Mouse (Mus musculus): ENCODE data around the gene Olfr623. TPM values are rescaled to one million over a fixed set of nuclear protein-coding genes. Genes with fewer than 3 reads are reported as not detected.

Gene Olfr623
- not detected in 2 replicates for polyA plus RNA-seq (2016; fragmentation: Nextera tagmentation; extraction: Ambion mirVana)

DNA sequence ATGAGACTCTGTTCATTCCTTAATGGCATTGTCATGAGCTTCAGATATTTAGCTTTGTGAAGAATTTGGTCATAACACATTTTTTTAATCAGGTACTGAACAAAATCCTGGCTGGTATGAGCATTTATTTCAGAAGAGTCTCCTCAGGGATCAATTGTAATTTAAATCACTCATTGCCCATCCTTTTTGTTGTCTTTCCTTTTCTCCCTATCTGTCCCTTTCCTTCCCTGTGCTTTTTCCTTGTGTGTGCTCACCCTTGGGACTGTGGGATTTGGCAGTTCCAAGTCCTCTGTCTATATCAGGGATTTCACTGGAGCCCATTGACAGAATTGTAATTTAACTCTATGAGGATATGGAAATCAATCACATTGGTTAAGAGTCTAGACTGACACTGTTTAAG, at the start of gene Olfr623:
Gene Olfr623 (minus strand): TSS at position 101 of the 400 bp plus-strand sequence.
- Histone ChIP-seq H3K27ac (no peak within 1 kb of the TSS), H3K4me3 (no peak within 1 kb of the TSS), H3K4me1 (no peaks in the 10 kb centered on the region), H3K9me3 (no peaks in the 10 kb centered on the region), H3K36me3 (replicated peaks) (no peaks in the 10 kb centered on the region), H3K27me3 (ENCODE audit: poor library complexity, severe bottlenecking) (no peaks in the 10 kb centered on the region)
- DNase-seq (ENCODE audit: extremely low spot score, low spot score), result no peak

DNA sequence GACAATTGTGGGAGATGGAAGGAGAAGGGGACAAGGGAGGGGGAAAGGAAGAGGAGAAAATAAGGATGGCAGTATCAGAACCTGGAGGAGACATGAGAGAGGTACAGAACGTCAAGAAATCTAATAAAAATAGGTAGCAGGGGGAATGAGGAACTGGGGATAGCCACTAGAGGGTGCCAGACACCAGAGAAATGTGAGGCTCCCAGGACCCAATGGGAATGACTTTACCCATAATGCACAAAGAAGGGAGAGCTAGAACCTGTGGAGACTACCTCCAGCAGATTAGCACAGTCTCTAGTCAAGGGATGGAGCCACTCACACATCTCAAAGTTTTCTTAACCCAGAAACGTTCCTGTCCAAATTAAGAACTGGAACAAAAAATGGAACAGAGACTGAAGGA, 48.5 kb upstream of the Olfr623 start:
- Histone ChIP-seq H3K36me3 (replicated peaks) (no peaks in the 10 kb centered on the region), H3K27me3 (ENCODE audit: poor library complexity, severe bottlenecking) (no peaks in the 10 kb centered on the region), H3K27ac (no peak overlapping the region), H3K4me1 (no peaks in the 10 kb centered on the region), H3K9me3 (no peaks in the 10 kb centered on the region), H3K4me3 (no peak overlapping the region)
- WGBS, result 39% methylated on average over 2 of the region's 2 CpGs
- no peak for DNase-seq (ENCODE audit: extremely low spot score, low spot score)

- H3K9me3 ChIP-seq, result no peaks in the 10 kb centered on the region
- H3K27me3 ChIP-seq (ENCODE audit: poor library complexity, severe bottlenecking), result no peaks in the 10 kb centered on the region
- no peaks in the 10 kb centered on the region for H3K36me3 ChIP-seq (replicated peaks)
- no peak for DNase-seq (ENCODE audit: extremely low spot score, low spot score)
- no peak overlapping the region for H3K27ac ChIP-seq
- WGBS, result 94% methylated on average over 4 of the region's 4 CpGs
- no peak overlapping the region for H3K4me3 ChIP-seq
- H3K4me1 ChIP-seq, result no peaks in the 10 kb centered on the region
Measured at GRCm38 (mm10) chr7:103699469-103699868, 36.0 kb upstream of the Olfr623 start.

DNA sequence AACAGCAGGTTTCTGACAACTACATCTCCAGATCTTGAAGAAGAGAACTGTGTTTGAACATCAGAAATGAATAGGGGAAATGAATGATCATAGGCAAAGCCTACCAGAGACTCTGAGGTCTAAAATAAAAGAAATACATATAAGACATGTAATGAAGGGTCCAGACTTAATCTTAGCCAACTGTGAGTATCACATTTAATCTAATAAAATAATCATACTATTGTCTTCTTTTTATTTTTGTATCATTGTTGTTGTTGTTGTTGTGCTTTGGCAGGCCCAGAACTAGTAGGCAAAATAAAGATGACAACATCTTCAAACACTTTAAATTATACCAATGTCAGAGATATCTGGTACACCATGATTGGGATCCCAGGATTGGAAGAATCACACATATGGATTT, 18.9 kb upstream of the Olfr623 start, which contains the start of gene Olfr625-ps1:
Gene Olfr625-ps1 (plus strand): TSS at position 301 of the 400 bp plus-strand sequence.
- Histone ChIP-seq H3K27me3 (ENCODE audit: poor library complexity, severe bottlenecking) (no peaks in the 10 kb centered on the region), H3K27ac (no peak within 1 kb of the TSS), H3K4me1 (no peaks in the 10 kb centered on the region), H3K4me3 (no peak within 1 kb of the TSS), H3K36me3 (replicated peaks) (no peaks in the 10 kb centered on the region), H3K9me3 (no peaks in the 10 kb centered on the region)
- DNase-seq (ENCODE audit: extremely low spot score, low spot score), result no peak

GRCm38 (mm10) chr7:103671091-103671490, 7.6 kb upstream of the Olfr623 start, which contains the start of gene Olfr624:
Gene Olfr624, minus strand, starts transcription at chr7:103671191.
- whole genome bisulfite sequencing, result 95% methylated on average over 2 of the region's 2 CpGs
- no peak for DNase-seq (ENCODE audit: extremely low spot score, low spot score)

DNA sequence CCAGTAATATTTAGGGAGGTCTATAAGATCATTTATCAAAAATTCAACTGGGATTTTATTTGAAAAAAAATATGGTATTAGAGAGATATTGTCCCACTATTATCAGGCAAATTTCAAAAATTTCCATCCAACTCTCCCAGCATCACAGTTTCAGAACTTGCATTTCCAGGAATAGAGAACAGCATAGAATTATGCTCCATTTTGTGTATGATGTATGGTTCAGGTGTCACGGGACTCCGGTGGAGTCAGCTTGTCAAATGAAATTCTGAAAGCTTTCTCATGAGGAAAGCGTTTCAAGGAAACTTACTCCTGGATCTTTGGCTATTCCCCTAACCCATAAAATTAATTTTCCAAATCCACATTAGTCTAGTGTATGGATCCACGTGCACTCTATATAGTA, 19.4 kb downstream of the Olfr623 start:
- Histone ChIP-seq H3K4me3 (no peak overlapping the region), H3K9me3 (no peaks in the 10 kb centered on the region), H3K27me3 (ENCODE audit: poor library complexity, severe bottlenecking) (no peaks in the 10 kb centered on the region), H3K27ac (no peak overlapping the region), H3K4me1 (no peaks in the 10 kb centered on the region), H3K36me3 (replicated peaks) (no peaks in the 10 kb centered on the region)
- WGBS, result 92% methylated on average over 4 of the region's 4 CpGs
- DNase-seq (ENCODE audit: extremely low spot score, low spot score), result no peak

More at GRCm38 (mm10) chr7:103671091-103671490, 7.6 kb upstream of the Olfr623 start, which contains the start of gene Olfr624:
- Histone ChIP-seq H3K27me3 (ENCODE audit: poor library complexity, severe bottlenecking) (no peaks in the 10 kb centered on the region), H3K9me3 (no peaks in the 10 kb centered on the region), H3K27ac (no peak within 1 kb of the TSS), H3K4me3 (no peak within 1 kb of the TSS), H3K36me3 (replicated peaks) (no peaks in the 10 kb centered on the region), H3K4me1 (no peaks in the 10 kb centered on the region)

DNA sequence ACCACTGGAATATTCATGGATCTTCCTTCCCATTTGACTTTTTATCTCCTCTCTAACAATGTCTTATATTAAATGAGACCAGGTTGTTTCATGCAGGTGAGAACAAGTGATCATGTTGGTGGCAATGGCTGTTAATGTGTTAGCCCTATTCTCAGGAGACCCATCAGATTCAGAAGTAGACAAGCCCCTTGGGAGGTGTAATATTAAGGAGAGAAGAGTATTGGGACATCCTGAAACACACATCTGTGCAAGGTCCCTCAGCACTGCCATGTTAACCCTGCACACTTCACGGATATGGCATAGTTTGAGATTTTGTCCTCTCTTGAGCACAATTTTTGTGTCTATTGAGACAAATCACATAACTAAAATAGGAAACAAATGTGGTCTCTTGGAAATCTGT, 20.9 kb downstream of the Olfr623 start, which contains the start of gene Olfr622:
Gene Olfr622 (minus strand): TSS at position 101 of the 400 bp plus-strand sequence.
- Histone ChIP-seq H3K4me3 (no peak within 1 kb of the TSS), H3K9me3 (no peaks in the 10 kb centered on the region), H3K27me3 (ENCODE audit: poor library complexity, severe bottlenecking) (no peaks in the 10 kb centered on the region), H3K36me3 (replicated peaks) (no peaks in the 10 kb centered on the region), H3K27ac (no peak within 1 kb of the TSS), H3K4me1 (no peaks in the 10 kb centered on the region)
- no peak for DNase-seq (ENCODE audit: extremely low spot score, low spot score)
- 83% methylated on average over 1 of the region's 1 CpGs for WGBS

DNA sequence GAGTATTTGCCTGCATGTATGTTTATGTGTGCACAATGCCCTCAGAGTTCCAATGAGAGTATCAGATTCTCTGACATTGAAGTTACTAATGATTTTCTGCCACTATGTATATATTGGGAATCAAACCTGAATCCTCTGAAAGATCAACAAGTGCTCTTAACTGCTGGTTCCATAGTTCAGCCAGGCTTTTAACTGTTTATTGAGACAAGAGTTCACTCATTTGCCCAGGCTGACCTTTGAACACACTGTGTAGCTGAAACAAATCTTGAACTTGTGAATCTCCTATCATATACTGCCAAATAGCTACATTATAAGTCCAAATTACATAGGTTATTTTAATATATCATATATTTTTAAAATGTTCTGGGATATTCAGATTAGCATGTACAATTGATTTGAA, 26.7 kb downstream of the Olfr623 start:
- H3K4me1 ChIP-seq, result no peaks in the 10 kb centered on the region
- no peak for DNase-seq (ENCODE audit: extremely low spot score, low spot score)

GRCm38 (mm10) chr7:103612434-103612833, 51.1 kb downstream of the Olfr623 start, which contains the start of gene Olfr620:
Gene Olfr620, minus strand, starts transcription at chr7:103612534.
- no peak for DNase-seq (ENCODE audit: extremely low spot score, low spot score)
- Histone ChIP-seq H3K4me3 (no peak within 1 kb of the TSS), H3K36me3 (replicated peaks) (no peaks in the 10 kb centered on the region), H3K27me3 (ENCODE audit: poor library complexity, severe bottlenecking) (no peaks in the 10 kb centered on the region), H3K9me3 (no peaks in the 10 kb centered on the region), H3K4me1 (no peaks in the 10 kb centered on the region), H3K27ac (no peak within 1 kb of the TSS)
- WGBS, result 71% methylated on average over 2 of the region's 2 CpGs

More for the DNA sequence above, 26.7 kb downstream of the Olfr623 start:
- H3K27me3 ChIP-seq (ENCODE audit: poor library complexity, severe bottlenecking), result no peaks in the 10 kb centered on the region
- no peaks in the 10 kb centered on the region for H3K36me3 ChIP-seq (replicated peaks)
- H3K4me3 ChIP-seq, result no peak overlapping the region
- no peak overlapping the region for H3K27ac ChIP-seq
- H3K9me3 ChIP-seq, result no peaks in the 10 kb centered on the region

Other genes with a start within 250 kb of the Olfr623 start
- not detected in 2 replicates for gene Usp17lc, start 248.6 kb downstream of the Olfr623 start, polyA plus RNA-seq (2016; fragmentation: Nextera tagmentation; extraction: Ambion mirVana)
- not detected in 2 replicates for gene Olfr605, start 218.3 kb downstream of the Olfr623 start, polyA plus RNA-seq (2016; fragmentation: Nextera tagmentation; extraction: Ambion mirVana)
- not detected in 2 replicates for gene Olfr606, start 214.7 kb downstream of the Olfr623 start, polyA plus RNA-seq (2016; fragmentation: Nextera tagmentation; extraction: Ambion mirVana)
- gene Olfr607, start 199.5 kb downstream of the Olfr623 start, polyA plus RNA-seq (2016; fragmentation: Nextera tagmentation; extraction: Ambion mirVana), result not detected in 2 replicates
- not detected in 2 replicates for gene Olfr608, start 193.8 kb downstream of the Olfr623 start, polyA plus RNA-seq (2016; fragmentation: Nextera tagmentation; extraction: Ambion mirVana)
- not detected in 2 replicates for gene Olfr609, start 165.6 kb downstream of the Olfr623 start, polyA plus RNA-seq (2016; fragmentation: Nextera tagmentation; extraction: Ambion mirVana)
- not detected in 2 replicates for gene Olfr610, start 151.6 kb downstream of the Olfr623 start, polyA plus RNA-seq (2016; fragmentation: Nextera tagmentation; extraction: Ambion mirVana)
- not detected in 2 replicates for gene Olfr611, start 142.9 kb downstream of the Olfr623 start, polyA plus RNA-seq (2016; fragmentation: Nextera tagmentation; extraction: Ambion mirVana)
- gene Olfr612, start 121.0 kb downstream of the Olfr623 start, polyA plus RNA-seq (2016; fragmentation: Nextera tagmentation; extraction: Ambion mirVana), result not detected in 2 replicates
- gene Olfr613, start 115.6 kb downstream of the Olfr623 start, polyA plus RNA-seq (2016; fragmentation: Nextera tagmentation; extraction: Ambion mirVana), result not detected in 2 replicates
- gene Olfr615, start 107.6 kb downstream of the Olfr623 start, polyA plus RNA-seq (2016; fragmentation: Nextera tagmentation; extraction: Ambion mirVana), result not detected in 2 replicates
- not detected in 2 replicates for gene Olfr616, start 94.6 kb downstream of the Olfr623 start, polyA plus RNA-seq (2016; fragmentation: Nextera tagmentation; extraction: Ambion mirVana)
- gene Olfr617, start 90.6 kb downstream of the Olfr623 start, polyA plus RNA-seq (2016; fragmentation: Nextera tagmentation; extraction: Ambion mirVana), result not detected in 2 replicates
- not detected in 2 replicates for gene Olfr618, start 73.6 kb downstream of the Olfr623 start, polyA plus RNA-seq (2016; fragmentation: Nextera tagmentation; extraction: Ambion mirVana)
- not detected in 2 replicates for gene Olfr619, start 63.1 kb downstream of the Olfr623 start, polyA plus RNA-seq (2016; fragmentation: Nextera tagmentation; extraction: Ambion mirVana)
- not detected in 2 replicates for gene Olfr620, start 51.2 kb downstream of the Olfr623 start, polyA plus RNA-seq (2016; fragmentation: Nextera tagmentation; extraction: Ambion mirVana)
- not detected in 2 replicates for gene Olfr622, start 21.0 kb downstream of the Olfr623 start, polyA plus RNA-seq (2016; fragmentation: Nextera tagmentation; extraction: Ambion mirVana)
- gene Olfr624, start 7.5 kb upstream of the Olfr623 start, polyA plus RNA-seq (2016; fragmentation: Nextera tagmentation; extraction: Ambion mirVana), result 0.04 TPM in 2 replicates
- gene Olfr625-ps1, start 19.0 kb upstream of the Olfr623 start, polyA plus RNA-seq (2016; fragmentation: Nextera tagmentation; extraction: Ambion mirVana), result not detected in 2 replicates
- gene Olfr243, start 51.0 kb upstream of the Olfr623 start, polyA plus RNA-seq (2016; fragmentation: Nextera tagmentation; extraction: Ambion mirVana), result not detected in 2 replicates
- not detected in 2 replicates for gene Olfr628, start 66.7 kb upstream of the Olfr623 start, polyA plus RNA-seq (2016; fragmentation: Nextera tagmentation; extraction: Ambion mirVana)
- gene Olfr629, start 81.2 kb upstream of the Olfr623 start, polyA plus RNA-seq (2016; fragmentation: Nextera tagmentation; extraction: Ambion mirVana), result not detected in 2 replicates
- not detected in 2 replicates for gene Olfr630, start 93.6 kb upstream of the Olfr623 start, polyA plus RNA-seq (2016; fragmentation: Nextera tagmentation; extraction: Ambion mirVana)
- gene Olfr69, start 107.9 kb upstream of the Olfr623 start, polyA plus RNA-seq (2016; fragmentation: Nextera tagmentation; extraction: Ambion mirVana), result not detected in 2 replicates
- gene Olfr68, start 116.0 kb upstream of the Olfr623 start, polyA plus RNA-seq (2016; fragmentation: Nextera tagmentation; extraction: Ambion mirVana), result not detected in 2 replicates
- gene Olfr67, start 128.1 kb upstream of the Olfr623 start, polyA plus RNA-seq (2016; fragmentation: Nextera tagmentation; extraction: Ambion mirVana), result not detected in 2 replicates
- gene Hbb-bt, start 150.3 kb upstream of the Olfr623 start, polyA plus RNA-seq (2016; fragmentation: Nextera tagmentation; extraction: Ambion mirVana), result 183 and 303 TPM in 2 replicates
- gene Hbb-bs, start 164.4 kb upstream of the Olfr623 start, polyA plus RNA-seq (2016; fragmentation: Nextera tagmentation; extraction: Ambion mirVana), result 80.0 and 102 TPM in 2 replicates
- 0.37 and 0.52 TPM in 2 replicates for gene Hbb-bh2, start 176.8 kb upstream of the Olfr623 start, polyA plus RNA-seq (2016; fragmentation: Nextera tagmentation; extraction: Ambion mirVana)
- gene Hbb-bh1, start 179.5 kb upstream of the Olfr623 start, polyA plus RNA-seq (2016; fragmentation: Nextera tagmentation; extraction: Ambion mirVana), result 4,104 and 5,437 TPM in 2 replicates
- 8,184 and 11,241 TPM in 2 replicates for gene Hbb-y, start 189.5 kb upstream of the Olfr623 start, polyA plus RNA-seq (2016; fragmentation: Nextera tagmentation; extraction: Ambion mirVana)
- gene Olfr66, start 222.6 kb upstream of the Olfr623 start, polyA plus RNA-seq (2016; fragmentation: Nextera tagmentation; extraction: Ambion mirVana), result not detected in 2 replicates
- not detected in 2 replicates for gene Olfr64, start 230.8 kb upstream of the Olfr623 start, polyA plus RNA-seq (2016; fragmentation: Nextera tagmentation; extraction: Ambion mirVana)
- gene Olfr65, start 239.8 kb upstream of the Olfr623 start, polyA plus RNA-seq (2016; fragmentation: Nextera tagmentation; extraction: Ambion mirVana), result not detected in 2 replicates